Mouse (Mus musculus) megakaryocyte, embryonic 14.5 days (primary cell): Measurements from ENCODE around the gene Csk.

ENCODE experiments used
- FLI1 ChIP-seq: IDR thresholded peaks from 2 replicates; pipeline ENCODE4 v1.6.1; 2012; ENCODE audit warnings: low read length, inconsistent platforms, mixed read lengths
- GATA1 ChIP-seq: IDR thresholded peaks from 3 replicates; pipeline ENCODE4 v1.6.1; 2012; ENCODE audit warnings: mixed read lengths, low read length, inconsistent platforms, borderline replicate concordance

- TF ChIP-seq GATA1: no peak
- TF ChIP-seq FLI1: no peak
Observed at GRCm38 (mm10) chr9:57605503-57605902, 47.9 kb downstream of the Csk start.
